Mouse (Mus musculus): ENCODE measurements at regions not wholly inside any gene's neighbourhood (a gene's known extent, or its start where the extent isn't known, plus 50 kb on each side); places are given as distances from the start of the nearest gene placed in this dataset.

DNA sequence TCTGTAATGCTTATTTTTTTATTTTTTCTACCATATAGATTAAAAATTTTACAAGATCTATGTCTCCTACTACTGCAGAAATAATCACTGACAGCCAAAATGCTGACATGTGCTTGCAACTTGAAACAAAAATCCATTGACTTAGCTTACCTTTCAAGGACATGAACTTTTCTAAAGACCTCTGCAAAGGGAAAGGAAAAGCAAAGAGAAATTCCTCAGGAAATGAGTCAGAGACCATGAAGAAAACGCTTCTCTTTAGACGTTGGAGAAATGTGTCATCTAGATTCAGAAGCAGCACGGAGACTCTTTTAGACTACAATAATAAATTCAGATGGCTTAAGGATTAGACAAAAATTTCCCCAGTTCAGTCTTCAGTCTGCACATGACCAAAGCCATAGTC lies 2188.6 kb upstream of the Tenm3 start:
- Histone ChIP-seq H3K4me1 (ENCODE audit: control insufficient read depth, insufficient read depth, low read length) (no peaks in the 10 kb centered on the region), H3K4me3 (ENCODE audit: insufficient read depth, low read depth, low read length) (no peak overlapping the region), H3K27ac (ENCODE audit: insufficient read depth, low read depth, low read length) (no peak overlapping the region)
- WGBS: 25% methylated on average over 3 of the region's 3 CpGs
- TF ChIP-seq POLR2A (IDR thresholded peaks at IDR 0.05; ENCODE audit: insufficient read depth, low read depth, low read length) (no peak), CTCF (IDR thresholded peaks at IDR 0.05; ENCODE audit: insufficient read depth, low read depth, low read length) (no peak)

- 93% methylated on average over 3 of the region's 3 CpGs for WGBS
- Histone ChIP-seq H3K4me1 (ENCODE audit: control insufficient read depth, insufficient read depth, low read length) (no peaks in the 10 kb centered on the region), H3K4me3 (ENCODE audit: insufficient read depth, low read depth, low read length) (no peak overlapping the region), H3K27ac (ENCODE audit: insufficient read depth, low read depth, low read length) (no peak overlapping the region)
- TF ChIP-seq CTCF (IDR thresholded peaks at IDR 0.05; ENCODE audit: insufficient read depth, low read depth, low read length) (no peak), POLR2A (IDR thresholded peaks at IDR 0.05; ENCODE audit: insufficient read depth, low read depth, low read length) (no peak)
Measured at GRCm38 (mm10) chr8:51010508-51010907, 2166.8 kb upstream of the Tenm3 start.

- WGBS: 34% methylated on average over 4 of the region's 4 CpGs
- no peak overlapping the region for H3K4me3 ChIP-seq (ENCODE audit: insufficient read depth, low read depth, low read length)
- no peak overlapping the region for H3K27ac ChIP-seq (ENCODE audit: insufficient read depth, low read depth, low read length)
- TF ChIP-seq POLR2A (IDR thresholded peaks at IDR 0.05; ENCODE audit: insufficient read depth, low read depth, low read length) (no peak), CTCF (IDR thresholded peaks at IDR 0.05; ENCODE audit: insufficient read depth, low read depth, low read length) (no peak)
- no peaks in the 10 kb centered on the region for H3K4me1 ChIP-seq (ENCODE audit: control insufficient read depth, insufficient read depth, low read length)
Measured at GRCm38 (mm10) chr8:50967386-50967785, 2123.6 kb upstream of the Tenm3 start.

DNA sequence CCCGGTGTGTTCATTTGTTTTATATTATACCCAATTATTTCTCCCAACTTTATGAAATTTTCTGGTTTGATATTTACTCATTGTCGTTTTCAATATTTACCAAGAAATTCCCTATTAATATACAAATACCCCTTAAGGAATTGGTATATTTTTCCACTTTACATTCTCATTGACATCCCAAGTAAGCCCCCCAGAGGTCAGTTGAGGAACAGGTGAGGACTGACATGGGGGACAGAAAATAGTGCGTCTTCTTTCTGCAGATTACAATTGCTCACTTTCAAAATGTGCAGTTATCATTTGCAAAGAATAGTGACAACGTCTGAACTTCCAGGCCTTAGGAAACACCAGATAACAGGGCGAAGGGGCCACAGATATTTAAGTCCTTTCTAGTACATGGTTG lies 2073.8 kb upstream of the Tenm3 start:
- 22% methylated on average over 5 of the region's 5 CpGs for WGBS
- Histone ChIP-seq H3K27ac (ENCODE audit: insufficient read depth, low read depth, low read length) (no peak overlapping the region), H3K4me1 (ENCODE audit: control insufficient read depth, insufficient read depth, low read length) (no peaks in the 10 kb centered on the region), H3K4me3 (ENCODE audit: insufficient read depth, low read depth, low read length) (no peak overlapping the region)
- no peak for TF ChIP-seq CTCF (IDR thresholded peaks at IDR 0.05; ENCODE audit: insufficient read depth, low read depth, low read length)
- TF ChIP-seq POLR2A (IDR thresholded peaks at IDR 0.05; ENCODE audit: insufficient read depth, low read depth, low read length): no peak

DNA sequence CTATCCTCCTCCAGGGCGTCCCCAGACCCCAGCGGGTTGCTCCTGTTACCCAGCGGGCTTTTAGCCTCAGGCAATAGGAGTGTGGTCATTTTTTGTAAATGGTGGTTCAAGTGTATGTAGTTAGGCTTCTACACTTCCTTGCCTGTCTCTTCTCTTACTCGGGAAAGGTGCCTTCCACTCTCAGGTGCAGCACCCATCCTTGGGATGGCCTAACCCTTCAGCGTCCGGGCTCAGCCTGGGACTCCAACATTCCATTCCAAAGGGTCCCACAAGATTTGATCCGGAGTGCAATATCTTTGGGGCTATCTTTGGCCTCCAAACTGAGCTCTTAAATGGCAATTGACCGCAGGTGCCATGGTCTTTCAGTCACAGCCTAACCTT lies 2073.0 kb upstream of the Tenm3 start:
- Histone ChIP-seq H3K4me1 (ENCODE audit: control insufficient read depth, insufficient read depth, low read length) (no peaks in the 10 kb centered on the region), H3K27ac (ENCODE audit: insufficient read depth, low read depth, low read length) (peak overlapping the region; percentile 41), H3K4me3 (ENCODE audit: insufficient read depth, low read depth, low read length) (peak overlapping the region; percentile 84)
- TF ChIP-seq CTCF (IDR thresholded peaks at IDR 0.05; ENCODE audit: insufficient read depth, low read depth, low read length) (no peak), POLR2A (IDR thresholded peaks at IDR 0.05; ENCODE audit: insufficient read depth, low read depth, low read length) (no peak)
- WGBS: 3% methylated on average over 8 of the region's 8 CpGs

GRCm38 (mm10) chr8:50915876-50916732 lies 2072.4 kb upstream of the Tenm3 start:
- Histone ChIP-seq H3K4me3 (ENCODE audit: insufficient read depth, low read depth, low read length) (peak overlapping the region; percentile 84), H3K4me1 (ENCODE audit: control insufficient read depth, insufficient read depth, low read length) (no peaks in the 10 kb centered on the region), H3K27ac (ENCODE audit: insufficient read depth, low read depth, low read length) (peak overlapping the region; percentile 53)
- TF ChIP-seq POLR2A (IDR thresholded peaks at IDR 0.05; ENCODE audit: insufficient read depth, low read depth, low read length): no peak; the same call in 1 of the 2 replicates
- no peak for TF ChIP-seq CTCF (IDR thresholded peaks at IDR 0.05; ENCODE audit: insufficient read depth, low read depth, low read length)
- WGBS: under 1% methylated on average over 55 of the region's 56 CpGs

- TF ChIP-seq POLR2A (IDR thresholded peaks at IDR 0.05; ENCODE audit: insufficient read depth, low read depth, low read length) (no peak), CTCF (IDR thresholded peaks at IDR 0.05; ENCODE audit: insufficient read depth, low read depth, low read length) (no peak)
- Histone ChIP-seq H3K4me3 (ENCODE audit: insufficient read depth, low read depth, low read length) (peak overlapping the region; percentile 84), H3K27ac (ENCODE audit: insufficient read depth, low read depth, low read length) (peak overlapping the region; percentile 53), H3K4me1 (ENCODE audit: control insufficient read depth, insufficient read depth, low read length) (no peaks in the 10 kb centered on the region)
- WGBS: under 1% methylated on average over 22 of the region's 22 CpGs
Measured at GRCm38 (mm10) chr8:50915259-50915875, 2071.6 kb upstream of the Tenm3 start.

DNA sequence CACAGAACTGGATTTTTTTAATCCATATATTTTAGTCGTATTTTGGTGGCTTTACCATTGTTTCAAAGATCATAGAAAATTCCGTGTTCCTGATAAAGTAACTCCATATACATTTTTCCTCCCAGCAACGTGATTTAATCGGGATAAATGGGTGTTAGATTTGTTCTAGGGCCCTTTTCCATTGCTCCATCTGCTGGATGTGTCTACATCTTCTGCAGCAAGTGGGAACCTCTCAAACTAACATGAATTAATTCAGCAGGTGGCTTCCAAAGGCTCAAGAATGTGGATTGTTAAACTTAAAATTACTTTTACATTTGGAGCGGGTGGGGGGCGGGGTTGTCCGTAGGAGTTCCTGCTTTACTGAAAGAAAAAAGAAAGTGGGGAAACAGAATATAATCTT lies 2070.9 kb upstream of the Tenm3 start:
- peak overlapping the region; percentile 53; the same call in 1 of the 2 replicates for H3K27ac ChIP-seq (ENCODE audit: insufficient read depth, low read depth, low read length)
- no peak for TF ChIP-seq POLR2A (IDR thresholded peaks at IDR 0.05; ENCODE audit: insufficient read depth, low read depth, low read length)
- TF ChIP-seq CTCF (IDR thresholded peaks at IDR 0.05; ENCODE audit: insufficient read depth, low read depth, low read length): no peak
- no peak overlapping the region for H3K4me3 ChIP-seq (ENCODE audit: insufficient read depth, low read depth, low read length)
- no peaks in the 10 kb centered on the region for H3K4me1 ChIP-seq (ENCODE audit: control insufficient read depth, insufficient read depth, low read length)
- 9% methylated on average over 7 of the region's 7 CpGs for WGBS

GRCm38 (mm10) chr8:50878198-50878597 lies 2034.4 kb upstream of the Tenm3 start:
- Histone ChIP-seq H3K27ac (ENCODE audit: insufficient read depth, low read depth, low read length) (no peak overlapping the region), H3K4me3 (ENCODE audit: insufficient read depth, low read depth, low read length) (no peak overlapping the region), H3K4me1 (ENCODE audit: control insufficient read depth, insufficient read depth, low read length) (no peaks in the 10 kb centered on the region)
- no peak for TF ChIP-seq CTCF (IDR thresholded peaks at IDR 0.05; ENCODE audit: insufficient read depth, low read depth, low read length)
- no peak for TF ChIP-seq POLR2A (IDR thresholded peaks at IDR 0.05; ENCODE audit: insufficient read depth, low read depth, low read length)
- 90% methylated on average over 5 of the region's 5 CpGs for WGBS
